Mouse (Mus musculus) kidney, adult 18-20 months (tissue): ENCODE measurements around the gene Neurog2.

ENCODE experiments used
- DNase-seq: peaks from one replicate; pipeline ENCODE4 v3.0.0; 2021

The Neurog2 gene

DNA sequence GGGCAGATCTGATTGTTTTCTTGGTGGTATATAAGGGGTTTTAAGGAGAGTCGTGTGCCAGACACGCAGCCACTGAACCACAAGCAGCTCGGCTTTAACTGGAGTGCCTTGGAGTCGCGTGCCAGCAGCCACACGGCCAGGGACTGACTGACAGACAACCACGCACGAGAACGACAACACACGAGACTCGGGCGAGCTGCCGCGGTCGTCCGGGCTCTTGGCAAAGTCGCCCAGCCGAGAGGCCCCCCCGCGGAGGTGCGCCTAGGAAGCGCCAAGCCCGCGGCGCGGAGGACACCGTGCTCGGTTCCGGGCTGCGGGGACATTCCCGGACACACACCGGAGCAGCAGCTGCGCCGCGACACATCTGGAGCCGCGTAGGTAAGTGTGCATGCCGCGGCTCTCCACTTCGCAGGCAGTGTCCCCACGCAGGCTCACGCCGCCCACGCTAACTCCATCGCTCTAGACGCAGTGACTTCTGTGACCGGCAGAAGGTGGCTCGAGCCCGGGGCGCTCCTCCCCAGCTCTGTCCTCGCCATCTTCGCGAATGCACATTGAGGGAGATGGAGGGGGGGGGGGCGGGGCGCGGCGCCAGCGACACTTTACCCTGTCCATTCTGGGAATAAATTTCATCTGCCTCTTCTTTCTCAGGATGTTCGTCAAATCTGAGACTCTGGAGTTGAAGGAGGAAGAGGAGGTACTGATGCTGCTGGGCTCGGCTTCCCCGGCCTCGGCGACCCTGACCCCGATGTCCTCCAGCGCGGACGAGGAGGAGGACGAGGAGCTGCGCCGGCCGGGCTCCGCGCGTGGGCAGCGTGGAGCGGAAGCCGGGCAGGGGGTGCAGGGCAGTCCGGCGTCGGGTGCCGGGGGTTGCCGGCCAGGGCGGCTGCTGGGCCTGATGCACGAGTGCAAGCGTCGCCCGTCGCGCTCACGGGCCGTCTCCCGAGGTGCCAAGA, at the start of gene Neurog2:
Gene Neurog2 (plus strand): TSS at position 56 of the 953 bp plus-strand sequence.
- DNase-seq = peak; percentile 26

DNA sequence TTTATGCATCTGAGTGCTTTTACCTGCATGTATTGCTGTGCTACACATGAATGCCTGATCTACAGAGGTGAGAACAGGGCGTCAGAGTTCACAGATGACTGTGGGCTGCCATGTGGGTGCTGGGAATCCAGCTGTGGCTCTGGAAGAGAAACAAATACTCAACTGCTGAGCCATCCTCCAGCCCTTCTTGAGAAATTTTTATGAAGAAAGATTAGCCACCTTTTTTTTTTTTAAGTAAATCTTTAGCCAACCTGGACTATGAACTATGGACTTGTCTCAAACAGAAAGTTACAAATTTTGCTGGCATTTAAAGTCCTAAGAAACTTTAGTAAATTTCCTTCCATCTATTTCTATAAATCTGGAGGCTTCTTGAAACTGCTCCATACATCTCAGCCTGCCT, 35.8 kb upstream of the Neurog2 start:
- no peak for DNase-seq

DNA sequence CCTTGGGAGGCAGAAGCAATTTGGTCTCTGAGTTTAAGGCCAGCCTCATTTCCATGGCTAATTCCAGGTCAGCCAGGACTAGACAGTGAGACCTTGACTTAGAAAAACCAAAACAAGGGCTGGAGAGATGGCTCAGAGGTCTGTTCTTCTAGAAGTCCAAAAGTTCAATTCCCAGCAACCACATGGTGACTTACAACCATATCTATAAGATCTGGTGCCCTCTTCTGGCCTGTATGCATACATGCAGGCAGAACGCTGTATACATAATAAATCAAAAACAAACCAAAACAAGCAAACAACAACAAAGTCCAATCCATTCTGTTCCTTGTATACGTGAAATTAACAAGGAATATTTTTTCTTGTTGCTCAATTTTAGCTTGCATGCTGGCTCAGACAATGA, 24.8 kb upstream of the Neurog2 start:
- DNase-seq = no peak

DNA sequence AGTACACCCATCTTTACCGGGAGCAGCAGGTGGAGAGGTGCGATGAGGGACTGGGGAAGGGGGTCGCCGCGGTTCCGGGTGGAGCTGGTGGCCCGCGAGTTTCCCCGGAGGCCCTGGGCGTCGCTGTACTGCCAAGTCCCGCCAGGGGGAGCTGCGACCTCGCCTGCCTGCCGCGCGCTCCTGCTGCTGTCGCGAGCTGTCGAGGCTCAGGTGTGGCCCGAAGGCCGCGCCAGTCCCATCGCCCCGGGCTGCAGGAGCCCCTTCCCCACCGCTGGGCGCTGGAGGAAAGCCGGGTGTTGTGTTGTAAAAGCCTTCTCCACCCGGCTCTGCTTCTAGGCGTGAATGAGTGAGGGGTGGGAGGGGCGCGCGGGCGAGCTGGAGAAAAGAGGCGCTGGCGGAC, 7.6 kb upstream of the Neurog2 start:
- peak; percentile 74 for DNase-seq

DNA sequence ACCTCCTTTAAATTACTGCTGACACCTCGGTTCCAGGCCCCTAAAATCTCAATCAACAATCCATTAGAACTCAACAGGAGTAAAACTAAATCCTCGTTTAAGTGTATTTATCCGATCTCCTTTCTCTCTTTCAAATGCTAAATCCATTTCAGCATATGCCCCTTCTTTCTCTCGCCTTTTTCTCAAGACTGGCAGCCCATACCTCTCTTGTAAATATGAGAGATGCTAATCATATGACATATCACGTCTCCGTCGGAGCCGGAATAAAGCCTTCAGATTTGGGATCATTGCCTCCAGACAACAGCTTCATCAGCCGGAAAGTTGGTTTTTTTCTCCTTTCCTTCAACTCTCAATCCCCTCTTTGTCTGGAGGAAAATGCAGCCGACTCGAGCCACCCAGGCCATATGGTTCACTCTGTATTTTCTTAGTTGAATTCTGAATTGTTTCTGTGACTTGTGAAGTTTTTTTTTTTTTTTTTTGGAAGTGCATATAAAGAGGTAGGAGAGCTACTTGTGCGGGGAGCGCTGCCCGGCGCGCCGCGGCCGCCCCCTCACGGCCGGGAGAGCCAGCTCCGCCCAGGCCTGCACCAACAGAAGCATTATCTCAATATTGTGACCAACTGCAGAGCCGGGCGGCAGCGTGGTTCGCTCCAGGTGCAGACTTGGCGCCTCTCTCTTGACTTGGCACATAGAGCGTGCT, 7.1 kb upstream of the Neurog2 start:
- peak; percentile 17 for DNase-seq

DNA sequence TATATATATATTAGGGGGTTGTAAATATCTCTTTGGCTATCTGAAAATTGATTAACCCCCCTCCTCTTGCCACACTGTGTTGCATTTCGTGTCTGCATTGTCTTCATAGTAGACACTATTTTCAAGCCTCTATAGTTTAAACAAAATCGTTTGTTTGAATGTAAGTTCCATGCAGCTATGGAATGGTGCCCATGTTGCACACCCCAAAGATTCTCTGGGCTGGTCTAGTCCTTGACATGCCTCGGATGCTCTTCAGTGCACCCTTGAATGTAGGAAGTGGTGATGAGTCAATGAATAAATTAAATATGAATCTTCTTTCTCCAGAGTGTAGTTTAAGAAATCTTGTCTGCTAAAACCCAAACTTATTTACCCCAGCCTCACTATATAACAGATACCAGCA, 6.4 kb upstream of the Neurog2 start:
- DNase-seq = no peak

DNA sequence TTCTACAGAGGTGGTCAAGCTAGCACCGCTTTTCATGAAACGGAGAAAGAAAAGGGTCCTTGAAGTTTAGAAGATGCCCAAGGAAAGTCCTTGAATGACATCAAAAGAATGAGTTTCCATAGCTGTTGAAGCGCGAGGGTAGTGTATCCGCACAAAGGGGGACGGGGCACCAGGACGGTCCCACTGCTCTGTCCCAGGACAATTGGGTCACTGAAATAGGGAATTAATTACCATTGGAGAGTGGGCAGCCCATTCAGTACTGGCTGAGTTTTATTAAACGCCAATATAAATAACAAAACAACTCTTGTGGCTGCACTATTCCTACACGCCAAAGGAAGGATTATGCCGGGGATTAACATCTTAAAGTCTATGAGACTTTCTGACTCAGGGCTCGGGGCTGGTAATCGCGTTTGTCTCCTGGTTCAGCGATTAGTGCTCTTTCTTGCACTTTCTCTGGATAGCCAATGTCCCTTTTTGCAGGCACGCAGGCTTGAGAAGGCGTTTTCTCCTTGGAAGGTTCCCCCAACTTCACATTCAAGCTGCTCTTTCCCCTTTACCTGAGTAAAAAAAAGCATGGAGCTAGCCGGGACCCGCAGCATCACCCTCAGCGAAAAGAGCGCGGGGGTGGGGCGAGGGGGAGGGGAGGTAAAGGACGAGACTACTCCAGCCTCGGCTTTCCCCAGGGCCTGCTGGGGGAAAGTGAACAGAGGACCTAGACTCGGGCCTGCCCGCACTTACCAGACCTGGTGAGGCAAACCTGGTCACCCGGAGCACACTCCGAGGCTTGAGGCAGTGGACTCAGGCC, 5.6 kb upstream of the Neurog2 start:
- peak; percentile 15 for DNase-seq

DNA sequence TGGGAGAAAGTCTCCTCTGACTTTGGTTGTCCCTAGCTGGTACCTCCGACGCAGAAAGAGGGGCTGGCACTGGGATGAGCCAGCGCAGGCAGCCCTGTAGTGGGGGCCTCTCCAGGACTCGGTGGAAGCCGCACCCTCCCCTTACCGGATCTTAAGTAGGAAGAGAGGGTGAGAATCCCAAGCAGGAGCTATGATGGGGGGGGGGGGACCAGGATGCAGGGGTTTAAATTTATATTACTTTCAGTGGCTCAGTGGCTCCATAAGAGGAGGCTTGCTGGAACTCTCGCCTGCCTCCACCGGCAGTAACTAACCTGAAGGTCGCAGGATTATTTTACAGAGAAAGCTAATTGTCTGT, 5.0 kb upstream of the Neurog2 start:
- DNase-seq = no peak

DNA sequence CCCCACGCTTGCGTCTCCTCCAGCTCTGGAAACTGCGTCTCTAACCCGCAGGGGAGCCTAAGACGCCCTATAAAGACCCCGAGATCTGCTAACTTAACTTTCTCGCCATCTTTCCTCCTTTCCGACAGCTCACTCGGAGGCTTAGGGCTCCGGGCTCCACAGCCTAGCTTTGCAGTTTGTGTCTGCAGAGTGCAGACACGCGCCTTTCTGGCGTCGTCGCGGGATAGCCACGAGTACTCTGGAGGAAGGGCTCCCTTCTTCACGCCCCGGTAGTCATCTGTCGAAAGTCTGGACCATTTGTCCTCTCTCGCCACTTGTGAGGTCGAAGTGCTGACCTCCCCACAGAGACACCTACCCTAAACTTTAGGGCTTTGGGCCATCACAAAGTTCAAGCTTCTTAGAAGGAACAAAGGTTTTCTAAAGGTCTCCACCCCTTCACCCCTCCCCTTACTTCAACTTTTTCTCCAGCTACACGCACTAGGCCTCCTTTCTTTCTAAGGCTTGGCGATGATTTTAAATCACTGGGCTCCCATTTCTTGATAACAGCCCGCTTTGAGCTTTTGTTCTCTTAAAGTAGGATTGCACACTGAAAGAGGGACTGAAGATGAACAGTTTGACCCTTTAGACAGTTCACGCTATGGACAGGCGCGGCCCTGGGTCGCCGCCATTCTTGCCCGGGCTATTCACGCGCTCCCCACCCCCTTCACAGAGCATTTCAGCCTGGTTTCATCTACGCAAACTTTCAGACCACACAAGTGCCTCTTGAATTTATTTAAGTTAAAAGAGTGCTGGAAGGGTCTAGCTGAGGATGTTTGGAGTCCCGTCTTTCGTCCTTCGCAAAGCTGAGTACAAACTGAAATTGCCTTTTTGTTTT, 4.4 kb upstream of the Neurog2 start:
- peak; percentile 28 for DNase-seq

DNA sequence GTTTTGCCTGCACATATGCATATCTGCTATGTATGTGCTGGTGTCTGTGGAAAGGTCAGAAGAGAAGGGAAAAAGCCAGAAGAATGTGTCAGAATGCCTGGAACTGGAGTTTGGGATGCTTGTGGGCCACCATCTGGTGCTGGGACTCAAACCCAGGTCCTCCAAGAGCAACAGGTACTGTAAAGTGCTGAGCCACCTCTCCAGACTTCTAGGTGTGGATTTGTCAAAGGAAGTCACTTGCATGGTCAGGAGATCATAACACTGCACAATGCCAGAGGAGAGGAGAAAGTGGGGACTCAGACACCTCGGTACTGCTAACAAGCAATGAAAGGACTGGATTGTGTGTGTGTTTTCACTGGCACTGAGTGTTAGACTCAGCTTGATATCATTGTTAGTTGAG, 2.7 kb upstream of the Neurog2 start:
- no peak for DNase-seq

DNA sequence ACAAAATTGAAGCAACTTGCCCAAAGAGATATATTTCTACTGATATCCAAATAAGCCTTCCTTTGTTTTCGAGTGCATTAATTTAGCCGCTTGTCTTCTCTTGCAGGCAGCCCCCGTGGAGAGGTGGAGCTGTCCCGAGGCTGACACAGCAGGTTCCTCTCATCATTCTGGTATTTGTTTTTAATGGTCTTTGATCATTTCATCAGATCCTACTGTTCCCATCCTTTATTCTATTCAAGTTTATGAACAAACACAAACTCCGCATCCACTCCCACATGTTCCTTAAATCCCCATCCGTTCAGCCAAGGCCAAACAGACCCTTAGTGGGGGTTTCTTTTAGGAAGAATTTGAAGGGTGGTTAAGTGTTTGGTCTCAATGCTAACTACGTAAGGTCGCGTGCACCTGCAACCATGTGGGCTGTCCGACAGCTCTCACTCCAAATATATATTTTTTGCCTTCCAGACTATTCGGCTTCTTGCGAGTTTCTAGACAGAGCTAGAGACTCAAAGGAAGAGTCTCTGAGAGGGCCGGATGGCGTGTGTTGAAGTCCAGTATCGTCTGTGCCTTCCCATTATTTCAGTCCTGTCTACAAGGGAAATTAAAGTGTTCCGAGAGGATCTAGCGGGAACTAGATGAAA, 2.1 kb upstream of the Neurog2 start:
- no peak for DNase-seq

DNA sequence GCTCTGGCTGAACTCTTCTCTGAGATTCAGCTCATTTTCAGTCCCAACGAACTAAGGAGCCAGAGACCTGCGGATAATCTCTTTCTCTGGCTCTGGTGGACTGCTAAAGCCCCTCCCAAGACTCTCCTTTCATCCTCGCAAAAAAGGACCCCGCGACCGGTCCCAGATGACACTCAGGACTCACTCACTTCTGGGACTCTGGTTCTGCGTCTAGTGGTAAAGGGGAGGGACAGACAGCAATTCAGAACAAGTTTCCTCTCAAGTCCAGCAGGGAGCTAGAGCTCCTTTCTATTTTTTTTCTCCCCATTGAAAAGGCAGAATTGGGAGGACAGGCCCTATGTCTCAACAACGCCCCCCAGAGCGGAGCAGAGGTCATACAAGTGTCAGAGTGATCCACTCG, 1.4 kb upstream of the Neurog2 start:
- DNase-seq = peak; percentile 24

DNA sequence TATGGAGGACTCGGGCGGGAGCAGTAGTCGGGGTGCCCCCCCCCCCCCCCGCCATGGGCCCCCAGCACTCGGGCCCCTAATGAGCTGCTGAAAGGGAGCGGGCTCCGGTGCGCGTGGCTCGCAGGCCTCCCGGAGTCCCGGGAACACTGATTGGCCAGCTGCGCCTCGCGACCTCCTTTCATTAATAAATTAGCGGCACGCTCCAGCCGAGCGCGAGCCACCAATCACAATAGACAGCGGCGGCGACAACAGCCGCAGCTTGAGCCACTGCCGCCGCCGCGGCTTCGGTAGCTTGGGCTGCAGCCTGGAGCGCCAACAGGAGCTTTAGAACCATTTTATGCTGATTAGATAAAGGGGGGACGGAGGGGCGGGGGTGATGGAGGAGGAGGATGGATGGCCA, 404 bp upstream of the Neurog2 start:
- DNase-seq = peak; percentile 34

DNA sequence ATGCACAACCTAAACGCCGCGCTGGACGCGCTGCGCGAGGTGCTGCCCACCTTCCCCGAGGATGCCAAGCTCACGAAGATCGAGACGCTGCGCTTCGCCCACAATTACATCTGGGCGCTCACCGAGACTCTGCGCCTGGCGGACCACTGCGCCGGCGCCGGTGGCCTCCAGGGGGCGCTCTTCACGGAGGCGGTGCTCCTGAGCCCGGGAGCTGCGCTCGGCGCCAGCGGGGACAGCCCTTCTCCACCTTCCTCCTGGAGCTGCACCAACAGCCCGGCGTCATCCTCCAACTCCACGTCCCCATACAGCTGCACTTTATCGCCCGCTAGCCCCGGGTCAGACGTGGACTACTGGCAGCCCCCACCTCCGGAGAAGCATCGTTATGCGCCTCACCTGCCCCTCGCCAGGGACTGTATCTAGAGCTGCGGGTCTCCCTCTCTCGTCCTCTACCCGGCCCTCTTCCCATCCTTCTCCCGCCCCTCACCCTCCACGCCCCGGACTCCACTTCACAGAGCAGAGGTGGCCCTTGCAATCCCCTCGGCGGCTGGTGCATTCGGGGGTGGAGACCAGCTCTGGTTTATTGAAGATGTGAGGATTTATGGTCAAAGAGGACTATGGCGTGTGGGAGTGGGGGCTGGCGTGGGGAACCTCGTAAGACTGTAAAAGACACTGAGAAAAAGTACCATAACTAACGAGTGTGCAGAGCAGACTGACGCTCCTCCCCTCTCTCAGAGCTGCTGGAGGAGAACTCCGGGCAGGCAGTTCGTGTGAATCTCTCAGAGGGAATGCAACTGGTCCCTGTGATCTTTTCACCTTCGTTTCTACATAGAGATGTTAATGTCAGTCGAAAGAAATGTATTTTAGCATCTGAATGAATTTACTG, 1.4 kb downstream of the Neurog2 start:
- peak; percentile 76 for DNase-seq

DNA sequence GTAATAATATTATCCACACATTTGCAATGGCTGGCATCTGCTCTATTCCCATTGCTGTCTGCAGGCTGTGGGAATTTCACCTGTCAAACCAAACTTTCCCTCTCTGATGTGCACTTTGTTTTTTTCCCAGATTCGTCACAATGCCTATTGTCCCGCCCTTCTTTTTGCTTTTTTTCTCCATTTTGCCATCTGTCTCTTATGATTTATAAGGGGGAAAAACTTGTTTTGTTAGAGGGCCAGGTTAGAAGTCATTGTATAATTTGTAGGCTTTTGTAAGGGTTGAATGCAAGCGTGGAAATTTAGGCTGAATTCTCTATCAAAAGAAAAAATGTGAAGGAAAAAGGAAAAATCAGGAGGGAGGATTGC, 2.0 kb downstream of the Neurog2 start:
- DNase-seq = no peak

DNA sequence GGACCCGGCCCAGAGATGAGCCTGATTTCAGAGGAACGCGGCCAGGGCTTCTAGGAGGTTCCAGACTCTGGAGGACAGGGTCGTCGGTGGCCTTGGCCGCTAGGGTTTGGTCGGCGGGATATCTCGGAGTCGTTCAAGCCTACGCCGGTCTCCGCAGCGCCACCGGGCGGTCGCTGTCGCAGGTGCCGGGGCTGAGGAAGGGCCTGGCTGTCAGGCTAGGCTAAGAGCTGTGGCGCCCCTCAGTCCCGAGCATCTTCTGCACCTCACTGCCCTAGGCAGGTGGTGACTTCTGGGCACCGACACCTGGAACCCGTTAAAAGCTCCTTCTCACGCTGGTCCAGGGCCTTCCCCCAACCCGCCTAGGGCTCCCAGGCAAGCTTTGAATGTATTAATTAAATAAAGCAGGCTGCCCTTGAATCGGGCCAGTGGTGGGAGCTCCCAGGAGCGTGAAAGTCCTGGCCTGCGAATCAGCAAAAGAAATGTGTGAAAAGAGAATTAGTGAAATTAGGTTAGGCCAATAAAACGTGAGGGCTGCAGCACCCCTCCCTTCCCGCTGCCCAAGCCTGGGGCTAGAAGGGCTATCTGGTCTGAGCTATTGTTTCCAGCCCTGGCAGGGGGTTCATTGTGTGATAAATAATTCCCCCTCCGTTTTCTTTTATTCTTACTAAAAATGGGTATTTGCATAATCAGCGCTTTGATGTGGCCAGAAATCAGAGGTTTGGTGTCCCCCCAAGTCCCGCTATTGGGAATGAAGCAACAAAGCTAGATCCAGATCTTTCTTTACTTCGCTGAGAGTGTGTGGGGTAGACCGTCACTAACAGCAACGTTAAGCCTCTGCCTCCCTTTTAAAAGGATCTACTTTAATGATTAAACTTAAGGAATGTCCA, 7.2 kb downstream of the Neurog2 start:
- DNase-seq = peak; percentile 29

DNA sequence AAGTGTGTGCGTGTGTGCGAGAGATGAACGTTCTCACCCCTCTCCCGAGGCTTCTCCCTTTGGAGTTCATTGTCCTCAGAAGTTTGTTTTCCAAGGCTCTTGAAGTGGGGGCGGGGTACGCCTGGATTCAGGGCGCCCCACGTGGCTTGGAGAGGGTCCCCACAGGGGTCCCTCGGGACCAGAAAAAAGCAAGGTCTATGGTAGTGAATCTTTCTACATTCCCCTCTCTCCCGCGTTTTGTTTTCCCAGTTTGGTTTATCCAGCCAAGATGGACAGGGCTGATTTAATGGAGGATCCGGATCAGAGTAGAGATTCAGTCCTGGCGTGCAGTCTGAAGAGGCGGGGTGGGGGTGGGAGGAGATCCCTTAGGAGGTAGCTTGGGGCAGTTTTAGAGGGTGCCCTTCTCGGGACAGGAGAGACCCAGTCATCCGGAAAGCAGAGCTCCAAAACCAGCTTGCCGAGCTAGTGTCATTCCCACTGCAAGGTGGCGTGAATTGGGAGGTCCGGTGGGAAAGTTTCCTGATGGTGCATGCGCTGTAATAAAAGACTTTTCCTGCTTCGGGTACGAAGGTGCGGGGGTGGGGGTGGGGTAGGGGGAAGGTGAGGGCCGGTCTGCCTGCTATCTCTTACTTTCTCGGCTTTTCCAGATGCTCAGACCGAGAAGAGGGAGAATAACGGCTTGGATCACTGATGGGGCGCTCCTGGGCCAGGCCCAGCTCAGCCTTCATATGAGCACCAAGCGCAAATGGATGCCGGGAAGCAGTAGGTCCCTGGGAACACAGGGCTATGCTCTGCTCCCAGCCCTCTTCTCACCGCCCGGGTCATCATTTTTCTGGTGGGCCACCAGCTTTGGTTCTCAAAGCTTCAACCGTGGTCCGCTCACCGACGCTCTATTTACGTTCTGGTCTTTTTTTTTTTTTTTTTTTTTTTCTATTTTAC, 8.1 kb downstream of the Neurog2 start:
- peak; percentile 35 for DNase-seq

DNA sequence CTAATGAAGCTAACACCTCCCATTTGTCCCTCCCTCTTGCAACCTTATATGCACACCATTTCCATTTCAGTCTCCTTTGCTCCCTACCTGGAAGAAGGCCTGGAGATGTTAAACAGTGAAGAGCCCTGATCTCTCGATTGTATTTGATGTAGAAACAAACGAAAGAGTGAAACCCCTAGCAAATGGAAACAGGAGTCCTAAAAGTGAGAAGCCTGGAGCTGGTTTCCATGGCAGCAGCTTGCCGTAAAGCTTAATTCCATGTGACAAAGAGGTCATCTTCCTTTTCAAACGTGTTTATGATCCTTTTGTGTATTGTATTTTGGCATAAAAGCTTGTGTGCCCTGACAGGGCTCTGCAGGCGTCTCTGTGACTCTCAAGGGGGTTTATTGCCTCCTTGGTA, 9.3 kb downstream of the Neurog2 start:
- no peak for DNase-seq
